Mouse (Mus musculus) small intestine, adult 2 months (tissue): Measurements from ENCODE around the gene Tfdp2.

Source experiments
- CTCF ChIP-seq: fragments of 200-500 bp; IDR thresholded peaks from 2 replicates; pipeline ENCODE4 v1.5.1; 2012; ENCODE audit warnings: low read depth, mild to moderate bottlenecking, control low read depth, inconsistent platforms, low read length, moderate library complexity, mixed read lengths; ENCODE audit not compliant: insufficient replicate concordance, insufficient read length; ENCODE audit errors: extremely low read depth
- POLR2A ChIP-seq: fragments of 200-500 bp; IDR thresholded peaks from 2 replicates; pipeline ENCODE4 v1.6.1; 2012; ENCODE audit warnings: low read depth, mild to moderate bottlenecking, control low read depth, inconsistent platforms, low read length, moderate library complexity

GRCm38 (mm10) chr9:96299324-96300008 is 103.4 kb downstream of the Tfdp2 start:
- no peak for TF ChIP-seq POLR2A
- TF ChIP-seq CTCF: no peak
